Mouse (Mus musculus) brain, embryonic 14.5 days (tissue): Measurements from ENCODE around the gene Rnf185.

ENCODE experiments used
- CTCF ChIP-seq: fragments of 200-500 bp; IDR thresholded peaks from 2 replicates; pipeline ENCODE4 v1.5.1; 2012; ENCODE audit warnings: inconsistent platforms, mild to moderate bottlenecking, moderate library complexity, borderline replicate concordance; ENCODE audit not compliant: insufficient read depth, insufficient read length; ENCODE audit errors: extremely low read depth
- POLR2A ChIP-seq: fragments of 200-500 bp; IDR thresholded peaks from 2 replicates; pipeline ENCODE4 v1.6.1; 2012; ENCODE audit warnings: mild to moderate bottlenecking, inconsistent platforms, borderline replicate concordance; ENCODE audit not compliant: poor library complexity, insufficient read depth, insufficient read length, severe bottlenecking; ENCODE audit errors: extremely low read depth

DNA sequence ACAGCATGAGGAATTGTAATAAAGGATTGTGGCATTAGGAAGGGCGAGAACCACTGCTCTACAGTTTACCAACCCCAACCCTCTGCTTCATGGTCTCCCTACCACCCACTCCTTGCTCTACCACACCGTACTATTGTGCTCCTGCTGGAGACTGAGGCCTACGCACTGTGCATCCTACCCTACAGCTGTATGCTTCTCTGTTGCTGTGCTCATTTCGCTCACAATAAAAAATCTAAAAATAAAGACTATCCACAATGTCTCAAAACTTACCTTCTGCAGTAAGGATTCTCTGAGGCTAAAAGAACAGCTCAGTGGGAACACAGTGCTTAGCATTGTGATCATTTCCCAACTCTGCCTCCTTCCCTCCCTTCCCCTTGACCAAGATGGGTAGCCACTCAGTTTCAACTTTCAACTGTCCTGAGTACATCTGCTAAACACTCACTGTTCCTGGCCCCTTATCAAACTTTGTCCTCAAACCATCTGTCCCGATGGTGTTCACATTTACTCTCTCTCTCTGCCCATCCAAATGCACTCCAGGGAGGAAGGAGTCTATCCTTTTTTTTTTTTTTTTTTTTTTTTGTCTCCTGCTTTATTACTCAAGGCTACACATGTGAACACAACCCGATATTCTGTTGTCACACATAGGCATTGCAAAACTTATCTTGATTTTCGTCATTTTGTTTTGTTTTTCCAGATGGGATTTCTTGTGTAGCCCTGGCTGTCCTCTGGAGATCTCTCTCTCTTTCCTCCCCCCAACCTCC lies 47.7 kb downstream of the Rnf185 start:
- TF ChIP-seq POLR2A, result no peak
- no peak for TF ChIP-seq CTCF
